Mouse (Mus musculus) stomach, embryonic 16.5 days (tissue): ENCODE measurements around the gene Rab15. TPM values are rescaled to one million over a fixed set of nuclear protein-coding genes. Genes with fewer than 3 reads are reported as not detected.

Experiments
- ATAC-seq: fragments of 200-750 bp; cut with Nextera tagmentation; 2 replicates; pipeline ENCODE4 v1.8.0; 2017; ENCODE audit warnings: moderate number of reproducible peaks, moderate TSS enrichment; ENCODE audit not compliant: insufficient read depth, low FRiP score
- H3K27ac ChIP-seq: fragments of 300-500 bp; sonication (generic); 2 replicates; pipeline ENCODE4 v1.5.1; 2014; ENCODE audit warnings: low read length
- H3K27me3 ChIP-seq: fragments of 300-500 bp; sonication (generic); 2 replicates; pipeline ENCODE4 v1.6.1; 2014; ENCODE audit warnings: low read length, control low read depth, mixed read lengths; ENCODE audit not compliant: control insufficient read depth, insufficient read depth
- H3K36me3 ChIP-seq: fragments of 300-500 bp; sonication (generic); 2 replicates; pipeline ENCODE4 v1.6.1; 2014; ENCODE audit warnings: low read length; ENCODE audit not compliant: control insufficient read depth, insufficient read depth
- H3K4me1 ChIP-seq: fragments of 300-500 bp; sonication (generic); 2 replicates; pipeline ENCODE4 v1.6.1; 2014; ENCODE audit warnings: low read length, control low read depth, mixed read lengths; ENCODE audit not compliant: control insufficient read depth, insufficient read depth
- H3K4me2 ChIP-seq: fragments of 300-500 bp; sonication (generic); 2 replicates; pipeline ENCODE4 v1.6.1; 2014; ENCODE audit warnings: low read depth, low read length, mixed read lengths
- H3K4me3 ChIP-seq: fragments of 300-500 bp; sonication (generic); replicated peaks from 2 replicates; pipeline ENCODE4 v1.5.1; 2014; ENCODE audit warnings: mild to moderate bottlenecking, low read length
- H3K9ac ChIP-seq: fragments of 300-500 bp; sonication (generic); 2 replicates; pipeline ENCODE4 v1.6.1; 2014; ENCODE audit warnings: low read length
- H3K9me3 ChIP-seq: fragments of 300-500 bp; sonication (generic); replicated peaks from 2 replicates; pipeline ENCODE4 v1.6.1; 2016; ENCODE audit warnings: low read length, control low read depth; ENCODE audit not compliant: control insufficient read depth
- WGBS: fragments of 180-500 bp; shearing (Covaris S2); extraction: QIAGEN DNeasy Blood & Tissue Kit; methylation state at CpG from one replicate; pipeline ENCODE4 v1.1.7; 2014; 5-methylcytosine and 5-hydroxymethylcytosine counted together
- polyA plus RNA-seq: library from polyadenylated mRNA; unstranded; fragments of >200 nt; fragmentation: Nextera tagmentation; extraction: Ambion mirVana; gene quantifications from 2 replicates; pipeline ENCODE4 v1.2.1, GENCODE M21; 2015

Gene Rab15
- polyA plus RNA-seq, 1 experiment from 2014 or later, result 38.3 TPM

DNA sequence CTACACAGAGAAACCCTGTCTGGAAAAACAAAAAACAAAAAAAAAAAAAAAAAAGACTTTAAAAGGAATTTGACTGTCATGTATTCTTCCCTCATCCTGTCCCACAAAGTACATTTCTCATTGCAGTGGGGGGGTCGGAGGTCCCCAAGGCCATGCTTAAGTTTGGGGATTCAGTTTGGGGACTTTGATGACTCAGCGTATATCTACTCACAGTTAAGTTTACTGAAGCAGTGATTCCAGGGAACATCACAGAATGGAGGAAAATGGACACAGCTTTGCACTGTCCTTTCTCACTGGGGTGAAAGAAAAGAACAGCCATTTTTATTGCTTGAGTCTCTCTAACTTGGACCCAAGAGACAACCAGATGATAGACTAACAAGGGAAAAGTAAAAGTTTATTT, 29.7 kb upstream of the Rab15 start:
- WGBS, result 84% methylated on average over 2 of the region's 2 CpGs

DNA sequence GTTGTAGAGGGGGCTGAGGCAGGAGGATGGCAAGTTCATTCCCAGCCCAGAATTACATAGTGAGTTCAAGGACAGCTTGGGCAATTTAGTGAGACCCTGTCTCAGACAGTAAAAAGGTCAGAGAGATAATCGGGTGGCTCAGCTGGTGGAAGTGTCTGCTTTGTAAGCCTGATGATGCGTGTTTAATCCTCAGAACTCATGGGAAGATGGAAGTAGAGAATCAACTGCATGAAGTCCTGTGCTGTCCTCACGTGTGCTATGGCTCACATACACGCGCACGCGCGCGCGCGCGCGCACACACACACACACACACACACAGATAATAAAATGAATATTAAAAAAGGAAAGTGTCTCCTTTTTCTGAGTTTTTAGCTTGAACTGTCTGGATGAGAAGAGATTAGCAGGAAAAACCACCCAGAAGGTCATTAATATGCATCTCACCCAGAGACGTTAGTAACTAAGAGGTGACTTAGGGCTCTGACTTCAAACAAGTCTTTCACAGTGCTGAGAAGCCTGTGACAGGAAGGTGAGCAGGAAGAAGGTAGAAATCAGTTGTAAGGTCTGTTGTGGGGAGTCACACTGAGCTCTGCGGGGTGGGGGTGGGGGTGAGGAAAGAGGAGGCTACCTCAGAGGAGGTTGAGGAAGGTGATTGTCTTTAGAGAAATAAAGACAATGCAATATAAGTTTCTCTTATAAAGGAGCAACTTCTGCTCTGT, 21.8 kb upstream of the Rab15 start:
- Histone ChIP-seq H3K4me1 (no peaks in the 10 kb centered on the region), H3K27ac (no peak overlapping the region), H3K4me2 (no peak overlapping the region), H3K9me3 (no peaks in the 10 kb centered on the region), H3K9ac (no peak overlapping the region), H3K4me3 (no peak overlapping the region), H3K36me3 (no peaks in the 10 kb centered on the region), H3K27me3 (no peaks in the 10 kb centered on the region)
- ATAC-seq, result no peak
- WGBS, result 87% methylated on average over 15 of the region's 15 CpGs

More for the DNA sequence above, 29.7 kb upstream of the Rab15 start:
- no peaks in the 10 kb centered on the region for H3K9me3 ChIP-seq
- H3K4me3 ChIP-seq, result no peak overlapping the region
- H3K27me3 ChIP-seq, result no peaks in the 10 kb centered on the region
- H3K4me1 ChIP-seq, result no peaks in the 10 kb centered on the region
- H3K36me3 ChIP-seq, result no peaks in the 10 kb centered on the region
- H3K9ac ChIP-seq, result no peak overlapping the region
- no peak for ATAC-seq
- H3K27ac ChIP-seq, result no peak overlapping the region
- no peak overlapping the region for H3K4me2 ChIP-seq

- Histone ChIP-seq H3K9ac (no peak overlapping the region), H3K4me3 (no peak overlapping the region), H3K4me1 (peaks cover 9% of the 10 kb centered on the region; the same call in 1 of the 2 replicates), H3K9me3 (no peaks in the 10 kb centered on the region), H3K4me2 (no peak overlapping the region), H3K27me3 (no peaks in the 10 kb centered on the region), H3K27ac (no peak overlapping the region), H3K36me3 (no peaks in the 10 kb centered on the region)
- WGBS, result 65% methylated on average over 6 of the region's 6 CpGs
- ATAC-seq, result no peak
Measured at GRCm38 (mm10) chr12:76840081-76840480, 17.4 kb upstream of the Rab15 start.

- no peaks in the 10 kb centered on the region for H3K9me3 ChIP-seq
- H3K4me3 ChIP-seq, result no peak overlapping the region
- H3K4me2 ChIP-seq, result no peak overlapping the region
- no peak overlapping the region for H3K27ac ChIP-seq
- H3K36me3 ChIP-seq, result no peaks in the 10 kb centered on the region
- no peak for ATAC-seq
- no peaks in the 10 kb centered on the region for H3K27me3 ChIP-seq
- WGBS, result 85% methylated on average over 4 of the region's 4 CpGs
- H3K9ac ChIP-seq, result no peak overlapping the region
- peaks cover 9% of the 10 kb centered on the region; the same call in 1 of the 2 replicates for H3K4me1 ChIP-seq
Measured at GRCm38 (mm10) chr12:76839298-76839697, 16.6 kb upstream of the Rab15 start.

DNA sequence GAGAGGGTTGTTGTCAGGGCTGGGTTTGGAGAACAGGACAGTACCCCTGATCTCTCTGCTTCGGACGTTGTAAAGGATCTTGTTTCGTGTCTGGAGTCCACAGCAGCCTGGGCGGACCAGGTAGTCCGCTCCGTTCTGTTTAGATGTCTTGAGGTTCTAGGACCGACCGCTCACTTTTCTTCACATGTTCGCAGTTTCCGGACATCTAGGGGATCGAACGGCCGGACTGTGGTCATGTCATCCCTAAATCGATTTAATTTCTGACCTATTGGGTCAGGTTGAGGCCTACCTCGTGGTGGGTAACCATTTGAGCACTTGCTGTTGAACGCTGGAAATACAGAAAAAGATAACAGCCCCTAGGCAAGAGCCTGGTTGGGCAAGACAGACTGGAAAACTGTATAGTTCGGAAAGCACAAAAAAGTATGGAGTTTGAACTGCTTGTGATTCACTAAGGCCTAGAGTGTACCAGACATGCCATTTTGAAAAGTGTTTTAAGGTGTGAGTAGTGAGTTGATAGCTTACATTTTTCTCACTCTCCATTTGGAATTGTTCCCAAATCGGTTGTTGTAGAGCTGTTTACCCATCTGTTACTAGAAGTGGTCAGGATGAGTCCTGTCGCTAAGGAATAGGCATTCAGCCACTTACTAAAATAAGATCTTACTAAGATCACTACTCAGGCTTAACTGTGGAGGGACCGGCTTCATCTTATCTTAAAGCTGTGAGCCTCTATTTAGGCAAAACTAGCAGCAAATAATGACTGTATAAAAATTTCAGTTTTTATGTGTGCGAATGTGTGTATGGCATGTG, 15.3 kb upstream of the Rab15 start:
- peak overlapping the region; percentile 83 for H3K4me3 ChIP-seq
- peak overlapping the region; percentile 71 for H3K27ac ChIP-seq
- no peaks in the 10 kb centered on the region for H3K36me3 ChIP-seq
- H3K27me3 ChIP-seq, result no peaks in the 10 kb centered on the region
- peak overlapping the region; percentile 75 for H3K4me2 ChIP-seq
- peaks cover 9% of the 10 kb centered on the region; the same call in 1 of the 2 replicates for H3K4me1 ChIP-seq
- ATAC-seq, result peak; percentile 26
- WGBS, result 11% methylated on average over 21 of the region's 21 CpGs
- peak overlapping the region; percentile 85 for H3K9ac ChIP-seq
- H3K9me3 ChIP-seq, result no peaks in the 10 kb centered on the region

DNA sequence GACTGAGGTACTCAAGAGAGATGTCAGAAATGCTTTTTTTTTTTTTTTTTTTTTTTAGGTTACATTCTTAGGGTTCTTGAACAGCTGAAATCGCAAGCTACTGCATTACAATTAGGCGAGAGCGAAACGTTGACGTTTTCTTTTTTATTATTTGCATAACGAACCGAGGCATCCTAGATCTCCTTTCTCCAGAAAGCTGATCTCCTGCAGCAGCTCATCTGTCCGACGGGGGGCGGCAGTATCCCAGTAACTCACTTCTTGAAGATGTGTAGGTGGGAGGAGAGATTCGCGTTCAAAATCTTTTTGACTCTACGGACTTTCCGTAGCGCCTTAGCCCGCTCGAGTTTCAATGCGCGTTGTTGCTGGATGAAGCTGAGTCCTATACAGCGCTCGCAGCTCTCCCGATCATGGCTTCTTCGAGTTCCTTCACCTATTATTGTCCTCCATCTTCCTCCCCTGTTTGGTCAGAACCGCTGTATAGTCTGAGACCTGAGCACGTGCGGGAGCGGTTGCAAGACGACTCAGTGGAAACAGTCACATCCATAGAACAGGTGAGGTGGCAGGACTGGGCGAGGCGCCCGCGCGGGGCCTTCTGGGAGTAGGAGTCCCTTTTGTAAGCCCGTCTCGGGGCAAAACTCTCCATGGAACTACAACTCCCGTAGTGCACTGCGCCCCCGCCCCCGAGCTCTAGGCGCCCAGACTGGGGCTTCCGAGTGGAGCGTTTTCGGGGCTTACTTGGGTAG, 14.6 kb upstream of the Rab15 start:
- Histone ChIP-seq H3K9me3 (no peaks in the 10 kb centered on the region), H3K36me3 (no peaks in the 10 kb centered on the region), H3K9ac (peak overlapping the region; percentile 85), H3K27me3 (no peaks in the 10 kb centered on the region), H3K4me1 (peaks cover 9% of the 10 kb centered on the region; the same call in 1 of the 2 replicates), H3K4me2 (peak overlapping the region; percentile 75), H3K27ac (peak overlapping the region; percentile 71; the same call in 1 of the 2 replicates), H3K4me3 (peak overlapping the region; percentile 83)
- ATAC-seq, result peak; percentile 98
- WGBS, result under 1% methylated on average over 43 of the region's 43 CpGs

DNA sequence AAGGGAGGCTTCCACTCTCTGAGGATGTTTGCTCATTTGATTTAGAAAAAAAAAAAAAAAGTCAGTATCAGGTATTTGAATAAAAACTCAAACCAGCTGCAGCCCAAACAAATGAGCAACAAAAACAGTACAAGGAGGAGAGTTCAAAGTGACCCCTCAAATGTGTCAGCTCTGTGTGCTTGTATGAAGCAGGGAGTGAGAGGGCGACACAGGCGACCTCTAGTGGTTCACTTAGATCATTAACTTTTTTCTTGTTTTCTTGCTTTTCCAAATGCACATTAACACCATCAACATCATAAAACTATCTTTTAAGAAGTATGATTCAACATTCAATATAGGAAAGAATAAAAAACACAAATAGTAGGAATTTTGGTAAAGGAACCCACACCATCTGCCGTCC, 10.0 kb upstream of the Rab15 start:
- Histone ChIP-seq H3K9ac (no peak overlapping the region), H3K4me3 (no peak overlapping the region), H3K9me3 (no peaks in the 10 kb centered on the region), H3K4me1 (no peaks in the 10 kb centered on the region), H3K27ac (no peak overlapping the region), H3K4me2 (no peak overlapping the region), H3K27me3 (no peaks in the 10 kb centered on the region), H3K36me3 (no peaks in the 10 kb centered on the region)
- 7% methylated on average over 3 of the region's 3 CpGs for WGBS
- ATAC-seq, result no peak

GRCm38 (mm10) chr12:76825283-76825682, 2.6 kb upstream of the Rab15 start:
- no peaks in the 10 kb centered on the region for H3K9me3 ChIP-seq
- peaks cover 20% of the 10 kb centered on the region for H3K4me1 ChIP-seq
- WGBS, result 67% methylated on average over 4 of the region's 4 CpGs
- no peaks in the 10 kb centered on the region for H3K27me3 ChIP-seq
- H3K36me3 ChIP-seq, result no peaks in the 10 kb centered on the region
- no peak overlapping the region for H3K9ac ChIP-seq
- H3K27ac ChIP-seq, result no peak overlapping the region
- ATAC-seq, result no peak
- no peak overlapping the region for H3K4me3 ChIP-seq
- H3K4me2 ChIP-seq, result no peak overlapping the region
